Mouse (Mus musculus): Measurements from ENCODE around the gene Icos. TPM values are rescaled to one million over a fixed set of nuclear protein-coding genes. Genes with fewer than 3 reads are reported as not detected.

Icos gene
- 0.08 TPM in 1 of 2 replicates, not detected in the other for polyA plus RNA-seq (2016; fragmentation: Nextera tagmentation; extraction: Ambion mirVana)

GRCm38 (mm10) chr1:60977641-60978040, at the start of gene Icos:
Gene Icos (plus strand): TSS chr1:60977927.
- Histone ChIP-seq H3K27me3 (no peaks in the 10 kb centered on the region), H3K9me3 (no peaks in the 10 kb centered on the region), H3K4me1 (0 out of 2 replicates have a peak, but pooled peaks cover 5% of the 10 kb centered on the region), H3K4me3 (replicated peaks) (no peak within 1 kb of the TSS), H3K36me3 (replicated peaks) (no peaks in the 10 kb centered on the region), H3K27ac (no peak within 1 kb of the TSS), H3K4me2 (no peak within 1 kb of the TSS), H3K9ac (no peak within 1 kb of the TSS)
- WGBS = 88% methylated on average over 6 of the region's 6 CpGs
- ATAC-seq (ENCODE audit: low FRiP score) = no peak

DNA sequence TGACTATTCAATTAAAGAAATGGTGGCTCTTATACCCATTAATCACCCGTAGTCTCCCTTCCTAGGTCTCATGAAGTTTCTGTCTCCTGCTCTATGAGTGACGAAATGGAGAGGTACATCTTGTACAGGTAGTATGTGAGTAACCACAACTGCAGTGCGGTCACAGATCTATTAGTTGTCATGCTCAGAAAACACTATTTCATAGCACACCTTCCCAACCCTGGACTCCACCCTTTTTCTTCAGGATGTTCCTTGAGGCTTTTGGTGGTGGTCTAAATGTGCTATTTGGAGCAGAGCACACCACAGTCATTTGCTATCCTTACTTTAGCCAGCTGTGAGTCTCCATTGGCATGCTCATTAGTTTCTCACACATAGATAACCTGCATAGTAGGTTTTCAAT, 48.7 kb upstream of the Icos start:
- Histone ChIP-seq H3K36me3 (replicated peaks) (no peaks in the 10 kb centered on the region), H3K4me3 (replicated peaks) (no peak overlapping the region), H3K4me1 (peaks cover 3% of the 10 kb centered on the region; the same call in 1 of the 2 replicates), H3K9ac (no peak overlapping the region), H3K27me3 (no peaks in the 10 kb centered on the region), H3K27ac (no peak overlapping the region), H3K9me3 (no peaks in the 10 kb centered on the region), H3K4me2 (no peak overlapping the region)
- no peak for ATAC-seq (ENCODE audit: low FRiP score)
- WGBS = 87% methylated on average over 3 of the region's 3 CpGs

- no peak for ATAC-seq (ENCODE audit: low FRiP score)
These were observed 47.3 kb upstream of the Icos start for GRCm38 (mm10) chr1:60930397-60930796.

DNA sequence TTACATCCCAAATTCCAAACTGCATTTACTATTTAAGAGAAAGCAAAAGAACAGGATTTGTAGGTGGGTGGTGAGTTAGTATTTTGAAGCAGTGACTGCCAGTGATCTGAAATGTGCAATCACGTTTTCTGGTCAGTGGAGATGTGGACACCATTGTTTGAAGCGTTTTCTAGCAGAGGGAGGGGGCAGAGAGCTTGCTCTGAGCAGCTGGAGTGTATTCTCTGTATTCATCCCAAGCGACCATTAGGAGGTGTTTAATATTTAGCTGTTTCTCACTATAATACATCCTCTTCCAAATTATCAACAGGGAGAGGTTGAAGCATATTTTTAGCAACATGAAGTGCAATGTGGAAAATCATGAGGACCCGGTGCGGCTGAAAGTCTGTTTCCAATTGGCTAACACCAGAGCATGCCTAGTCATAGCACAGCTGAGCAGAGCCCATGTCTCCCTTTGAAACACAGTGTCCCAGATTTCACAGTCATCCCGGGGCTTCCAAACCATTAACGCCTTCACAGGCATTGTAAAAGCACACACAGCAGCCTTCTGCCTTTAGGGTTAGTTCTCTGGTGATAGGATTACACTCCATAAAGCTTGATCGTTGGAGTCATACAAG, 41.7 kb upstream of the Icos start:
- Histone ChIP-seq H3K27ac (no peak overlapping the region), H3K27me3 (no peaks in the 10 kb centered on the region), H3K36me3 (replicated peaks) (no peaks in the 10 kb centered on the region), H3K9me3 (no peaks in the 10 kb centered on the region), H3K4me2 (no peak overlapping the region), H3K9ac (no peak overlapping the region), H3K4me3 (replicated peaks) (no peak overlapping the region), H3K4me1 (peaks cover 7% of the 10 kb centered on the region)
- no peak for ATAC-seq (ENCODE audit: low FRiP score)
- 50% methylated on average over 8 of the region's 8 CpGs for WGBS

More at GRCm38 (mm10) chr1:60930397-60930796, 47.3 kb upstream of the Icos start:
- Histone ChIP-seq H3K4me3 (replicated peaks) (no peak overlapping the region), H3K4me2 (no peak overlapping the region), H3K9ac (no peak overlapping the region), H3K36me3 (replicated peaks) (no peaks in the 10 kb centered on the region), H3K27me3 (no peaks in the 10 kb centered on the region), H3K27ac (no peak overlapping the region), H3K4me1 (peaks cover 3% of the 10 kb centered on the region; the same call in 1 of the 2 replicates), H3K9me3 (no peaks in the 10 kb centered on the region)
- WGBS = 85% methylated on average over 7 of the region's 7 CpGs

- Histone ChIP-seq H3K27me3 (no peaks in the 10 kb centered on the region), H3K4me3 (replicated peaks) (no peak overlapping the region), H3K36me3 (replicated peaks) (no peaks in the 10 kb centered on the region), H3K4me2 (no peak overlapping the region), H3K4me1 (peaks cover 4% of the 10 kb centered on the region; the same call in 1 of the 2 replicates), H3K9ac (no peak overlapping the region), H3K27ac (no peak overlapping the region), H3K9me3 (no peaks in the 10 kb centered on the region)
- WGBS = 87% methylated on average over 6 of the region's 6 CpGs
- no peak for ATAC-seq (ENCODE audit: low FRiP score)
These were observed 40.6 kb upstream of the Icos start for GRCm38 (mm10) chr1:60936963-60937711.

GRCm38 (mm10) chr1:60938256-60938655, 39.5 kb upstream of the Icos start:
- Histone ChIP-seq H3K27me3 (no peaks in the 10 kb centered on the region), H3K4me2 (no peak overlapping the region), H3K4me1 (peaks cover 4% of the 10 kb centered on the region; the same call in 1 of the 2 replicates), H3K9me3 (no peaks in the 10 kb centered on the region), H3K4me3 (replicated peaks) (no peak overlapping the region), H3K9ac (no peak overlapping the region), H3K36me3 (replicated peaks) (no peaks in the 10 kb centered on the region), H3K27ac (no peak overlapping the region)
- no peak for ATAC-seq (ENCODE audit: low FRiP score)
- 90% methylated on average over 2 of the region's 2 CpGs for WGBS

DNA sequence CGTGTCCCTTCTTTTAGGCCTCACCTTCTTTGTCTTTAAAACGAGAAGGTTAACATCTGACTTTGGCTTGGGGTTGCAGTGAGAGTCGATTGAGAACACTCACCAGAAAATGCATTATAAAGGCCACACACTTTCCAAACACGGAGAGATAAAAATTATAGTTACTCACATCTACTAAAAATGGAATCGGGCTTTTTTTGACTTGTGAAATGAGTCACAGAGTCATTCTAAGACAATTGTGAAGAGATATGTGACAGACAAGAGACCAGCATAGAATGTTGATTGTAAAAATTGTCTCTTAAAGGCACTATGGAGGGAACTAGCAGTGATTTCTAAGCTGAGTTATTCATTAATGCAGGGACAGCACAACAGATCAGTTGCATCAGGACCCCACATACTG, 38.8 kb upstream of the Icos start:
- Histone ChIP-seq H3K4me3 (replicated peaks) (no peak overlapping the region), H3K4me2 (no peak overlapping the region), H3K36me3 (replicated peaks) (no peaks in the 10 kb centered on the region), H3K27ac (no peak overlapping the region), H3K4me1 (peaks cover 4% of the 10 kb centered on the region; the same call in 1 of the 2 replicates), H3K9me3 (no peaks in the 10 kb centered on the region), H3K9ac (no peak overlapping the region), H3K27me3 (no peaks in the 10 kb centered on the region)
- ATAC-seq (ENCODE audit: low FRiP score) = no peak
- WGBS = 86% methylated on average over 5 of the region's 5 CpGs

GRCm38 (mm10) chr1:60940023-60940422, 37.7 kb upstream of the Icos start:
- no peak for ATAC-seq (ENCODE audit: low FRiP score)
- Histone ChIP-seq H3K4me3 (replicated peaks) (no peak overlapping the region), H3K9ac (no peak overlapping the region), H3K9me3 (no peaks in the 10 kb centered on the region), H3K4me1 (peaks cover 4% of the 10 kb centered on the region; the same call in 1 of the 2 replicates), H3K27ac (no peak overlapping the region), H3K27me3 (no peaks in the 10 kb centered on the region), H3K4me2 (no peak overlapping the region), H3K36me3 (replicated peaks) (no peaks in the 10 kb centered on the region)
- 74% methylated on average over 3 of the region's 3 CpGs for WGBS

DNA sequence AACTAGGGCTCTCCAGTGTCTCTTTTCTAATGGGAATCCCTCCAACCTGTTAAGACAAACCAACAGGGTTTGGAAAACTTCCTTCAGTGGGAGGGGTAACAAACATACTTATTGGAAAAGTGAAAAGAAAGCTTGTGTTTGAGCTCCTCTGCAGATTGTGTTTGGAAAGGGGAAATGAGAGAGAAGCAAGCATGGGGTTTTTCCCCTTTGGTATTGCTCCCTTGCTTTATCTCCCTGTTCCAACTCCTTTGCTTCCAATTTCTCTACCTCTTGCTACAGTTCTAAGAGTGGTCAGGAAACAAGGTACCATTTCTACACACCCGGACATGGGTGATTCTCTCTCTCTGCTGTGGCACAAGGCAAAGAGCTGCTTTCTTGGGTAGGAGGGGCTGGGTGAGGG, 37.1 kb upstream of the Icos start:
- Histone ChIP-seq H3K9ac (no peak overlapping the region), H3K27me3 (no peaks in the 10 kb centered on the region), H3K4me2 (no peak overlapping the region), H3K4me1 (peaks cover 4% of the 10 kb centered on the region; the same call in 1 of the 2 replicates), H3K36me3 (replicated peaks) (no peaks in the 10 kb centered on the region), H3K27ac (no peak overlapping the region), H3K4me3 (replicated peaks) (no peak overlapping the region), H3K9me3 (no peaks in the 10 kb centered on the region)
- ATAC-seq (ENCODE audit: low FRiP score) = no peak
- WGBS = 93% methylated on average over 1 of the region's 1 CpGs

DNA sequence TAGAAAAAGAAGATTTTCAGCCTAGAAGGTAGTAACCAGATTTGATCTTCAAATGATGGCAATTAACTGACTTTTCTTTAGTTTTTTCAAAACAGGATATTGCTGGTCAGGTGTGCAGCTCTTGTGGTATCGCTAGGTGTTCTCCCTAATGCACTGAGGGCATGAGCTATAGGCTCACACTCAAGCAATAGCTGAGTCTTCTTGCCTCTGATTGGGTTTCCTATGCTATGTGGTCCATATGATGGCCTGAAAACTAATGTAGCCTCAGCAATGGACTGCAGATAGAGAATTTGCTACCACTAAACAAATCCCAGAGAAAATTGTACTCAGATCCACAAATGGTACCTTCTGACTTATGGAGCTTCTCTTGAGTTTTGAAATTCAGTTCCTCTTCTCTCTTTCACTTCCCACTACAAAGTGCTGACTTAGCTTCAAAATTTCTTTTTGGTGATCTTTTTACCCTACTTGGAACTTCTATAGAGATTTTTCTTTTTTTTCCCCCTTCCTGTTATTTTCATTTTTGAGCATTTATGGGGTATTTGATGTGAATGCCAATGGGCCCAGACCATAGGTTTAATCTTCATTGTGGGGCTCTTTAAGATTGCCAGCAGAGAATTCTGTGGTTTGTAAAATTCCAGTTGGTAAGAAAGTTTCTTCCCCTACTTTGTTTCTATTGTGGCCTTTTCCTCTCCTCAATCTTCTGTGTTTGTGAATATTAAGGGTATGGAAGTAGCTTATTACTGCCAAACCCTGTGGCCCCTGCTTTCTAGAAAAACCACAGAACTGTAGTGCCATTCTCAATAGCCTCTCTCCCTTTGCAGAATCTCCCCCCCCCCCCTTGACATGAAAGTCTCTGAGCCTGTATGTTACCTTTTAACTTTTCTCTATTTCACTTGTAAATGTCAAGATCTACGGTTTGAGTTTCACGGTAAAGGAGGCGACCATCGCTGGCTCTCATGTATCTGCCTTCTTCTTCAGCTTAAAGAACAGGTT, 36.4 kb upstream of the Icos start:
- Histone ChIP-seq H3K4me3 (replicated peaks) (no peak overlapping the region), H3K9ac (no peak overlapping the region), H3K27me3 (no peaks in the 10 kb centered on the region), H3K9me3 (no peaks in the 10 kb centered on the region), H3K27ac (no peak overlapping the region), H3K4me1 (no peaks in the 10 kb centered on the region), H3K36me3 (replicated peaks) (no peaks in the 10 kb centered on the region), H3K4me2 (no peak overlapping the region)
- 95% methylated on average over 5 of the region's 5 CpGs for WGBS
- ATAC-seq (ENCODE audit: low FRiP score) = no peak

DNA sequence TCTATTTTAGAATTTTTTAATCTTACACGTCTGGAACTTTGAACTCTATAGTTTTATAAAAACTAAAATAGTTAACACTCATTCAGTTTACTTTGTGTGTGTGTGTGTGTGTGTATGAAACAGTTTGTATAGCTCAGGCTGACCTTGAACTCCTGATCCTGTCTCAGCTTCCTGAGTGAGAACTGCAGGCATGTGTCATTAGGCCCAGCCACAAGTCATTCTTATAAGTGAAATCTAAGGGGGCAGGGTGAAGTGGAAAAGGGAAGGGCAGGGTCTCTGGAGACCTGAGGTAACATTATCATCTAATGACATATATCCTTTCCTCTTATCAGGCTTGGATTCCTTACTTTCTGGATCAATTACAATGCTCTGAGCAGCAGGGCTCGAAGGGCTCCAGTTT, 34.8 kb upstream of the Icos start:
- ATAC-seq (ENCODE audit: low FRiP score) = no peak
- Histone ChIP-seq H3K36me3 (replicated peaks) (no peaks in the 10 kb centered on the region), H3K27me3 (no peaks in the 10 kb centered on the region), H3K9ac (no peak overlapping the region), H3K4me2 (no peak overlapping the region), H3K4me3 (replicated peaks) (no peak overlapping the region), H3K9me3 (no peaks in the 10 kb centered on the region), H3K27ac (no peak overlapping the region), H3K4me1 (no peaks in the 10 kb centered on the region)
- 93% methylated on average over 2 of the region's 2 CpGs for WGBS
